Mouse (Mus musculus): ENCODE measurements around the gene Top3a.

Top3a gene

DNA sequence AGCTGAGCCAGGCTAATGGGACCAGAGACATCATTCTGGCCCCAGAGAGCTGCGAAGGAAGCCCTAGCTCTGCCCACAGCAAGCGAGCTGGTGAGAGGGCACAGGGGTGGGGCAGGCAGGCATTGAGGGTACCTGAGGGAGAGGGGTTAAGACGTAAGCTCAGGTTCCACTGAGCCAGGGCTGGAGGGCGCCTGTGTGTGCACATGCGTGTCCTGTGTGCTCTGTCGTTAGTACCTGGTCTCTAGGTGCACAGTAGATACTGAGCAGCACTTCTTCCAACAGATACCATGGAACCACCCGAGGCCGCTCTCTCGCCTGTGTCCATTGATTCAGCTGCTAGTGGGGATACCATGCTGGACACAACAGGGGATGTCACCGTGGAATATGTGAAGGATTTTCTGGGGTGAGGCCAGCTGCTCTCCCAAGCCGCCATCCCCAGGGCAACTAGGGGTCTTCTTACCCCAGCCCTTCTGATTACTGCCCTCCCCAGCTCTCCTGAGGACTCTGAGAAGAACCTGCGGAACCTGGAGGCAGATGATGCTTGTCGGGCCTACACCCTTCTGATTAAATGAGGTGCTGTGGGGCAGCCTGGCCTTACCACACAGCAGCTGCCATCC is 64.4 kb downstream of the Top3a start:
- peaks cover 65% of the 10 kb centered on the region for H3K4me1 ChIP-seq (replicated peaks; ENCODE audit: low read depth, low read length)
- H3K9me3 ChIP-seq (ENCODE audit: low read length) = no peaks in the 10 kb centered on the region
- no peaks in the 10 kb centered on the region for H3K27me3 ChIP-seq (ENCODE audit: insufficient read depth, low read length)
- TF ChIP-seq POU5F1 (IDR thresholded peaks at IDR 0.05; ENCODE audit: borderline replicate concordance, low read length) = no peak
- no peak for TF ChIP-seq CTCF (conservative IDR thresholded peaks at IDR 0.05; ENCODE audit: low read length)
- no peak for TF ChIP-seq NANOG (IDR thresholded peaks at IDR 0.05; ENCODE audit: borderline replicate concordance, low read length)
- peaks cover 99% of the 10 kb centered on the region for H3K36me3 ChIP-seq (ENCODE audit: insufficient read depth, low read length)
- H3K4me3 ChIP-seq (replicated peaks; ENCODE audit: low read length) = no peak overlapping the region

DNA sequence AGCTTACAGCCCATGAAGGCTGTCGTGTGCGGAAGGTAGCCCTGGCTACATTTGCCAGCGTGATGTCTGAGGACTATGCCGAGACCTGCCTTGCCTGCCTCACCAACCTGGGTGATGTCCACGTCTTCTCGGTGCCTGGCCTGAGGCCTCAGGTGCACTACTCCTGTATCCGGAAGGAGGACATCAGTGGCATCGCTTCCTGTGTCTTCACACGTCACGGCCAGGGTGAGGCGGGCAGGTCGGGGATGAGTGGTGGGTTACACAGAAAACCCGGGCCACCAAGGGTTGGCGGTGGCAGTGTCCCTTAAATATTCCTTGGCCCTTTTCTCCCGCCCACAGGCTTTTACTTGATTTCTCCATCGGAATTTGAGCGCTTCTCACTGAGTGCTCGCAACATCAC is 65.1 kb downstream of the Top3a start:
- no peaks in the 10 kb centered on the region for H3K27me3 ChIP-seq (ENCODE audit: insufficient read depth, low read length)
- no peaks in the 10 kb centered on the region for H3K9me3 ChIP-seq (ENCODE audit: low read length)
- TF ChIP-seq CTCF (conservative IDR thresholded peaks at IDR 0.05; ENCODE audit: low read length) = no peak
- TF ChIP-seq NANOG (IDR thresholded peaks at IDR 0.05; ENCODE audit: borderline replicate concordance, low read length) = no peak
- TF ChIP-seq POU5F1 (IDR thresholded peaks at IDR 0.05; ENCODE audit: borderline replicate concordance, low read length) = no peak
- H3K4me1 ChIP-seq (replicated peaks; ENCODE audit: low read depth, low read length) = peaks cover 72% of the 10 kb centered on the region
- H3K36me3 ChIP-seq (ENCODE audit: insufficient read depth, low read length) = peaks cover 100% of the 10 kb centered on the region
- H3K4me3 ChIP-seq (replicated peaks; ENCODE audit: low read length) = no peak overlapping the region

DNA sequence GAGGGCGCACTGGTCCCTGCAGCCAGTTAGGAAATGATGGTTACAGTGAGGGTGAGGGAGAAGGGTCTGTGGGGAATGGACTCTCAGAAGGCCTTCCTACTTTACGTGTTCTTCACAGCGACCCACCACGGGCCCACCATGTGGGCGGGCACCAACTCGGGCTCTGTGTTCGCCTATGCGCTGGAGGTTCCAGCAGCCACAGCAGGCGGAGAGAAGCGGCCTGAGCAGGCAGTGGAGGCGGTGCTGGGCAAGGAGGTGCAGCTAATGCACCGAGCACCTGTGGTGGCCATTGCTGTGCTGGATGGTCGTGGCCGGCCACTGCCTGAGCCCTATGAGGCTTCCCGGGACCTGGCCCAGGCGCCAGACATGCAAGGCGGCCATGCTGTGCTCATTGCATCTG is 65.9 kb downstream of the Top3a start:
- TF ChIP-seq CTCF (conservative IDR thresholded peaks at IDR 0.05; ENCODE audit: low read length) (no peak), POU5F1 (IDR thresholded peaks at IDR 0.05; ENCODE audit: borderline replicate concordance, low read length) (no peak), NANOG (IDR thresholded peaks at IDR 0.05; ENCODE audit: borderline replicate concordance, low read length) (no peak)
- Histone ChIP-seq H3K4me3 (replicated peaks; ENCODE audit: low read length) (peak overlapping the region; percentile 61), H3K27me3 (ENCODE audit: insufficient read depth, low read length) (no peaks in the 10 kb centered on the region), H3K4me1 (replicated peaks; ENCODE audit: low read depth, low read length) (peaks cover 75% of the 10 kb centered on the region), H3K9me3 (ENCODE audit: low read length) (no peaks in the 10 kb centered on the region), H3K36me3 (ENCODE audit: insufficient read depth, low read length) (peaks cover 100% of the 10 kb centered on the region)

DNA sequence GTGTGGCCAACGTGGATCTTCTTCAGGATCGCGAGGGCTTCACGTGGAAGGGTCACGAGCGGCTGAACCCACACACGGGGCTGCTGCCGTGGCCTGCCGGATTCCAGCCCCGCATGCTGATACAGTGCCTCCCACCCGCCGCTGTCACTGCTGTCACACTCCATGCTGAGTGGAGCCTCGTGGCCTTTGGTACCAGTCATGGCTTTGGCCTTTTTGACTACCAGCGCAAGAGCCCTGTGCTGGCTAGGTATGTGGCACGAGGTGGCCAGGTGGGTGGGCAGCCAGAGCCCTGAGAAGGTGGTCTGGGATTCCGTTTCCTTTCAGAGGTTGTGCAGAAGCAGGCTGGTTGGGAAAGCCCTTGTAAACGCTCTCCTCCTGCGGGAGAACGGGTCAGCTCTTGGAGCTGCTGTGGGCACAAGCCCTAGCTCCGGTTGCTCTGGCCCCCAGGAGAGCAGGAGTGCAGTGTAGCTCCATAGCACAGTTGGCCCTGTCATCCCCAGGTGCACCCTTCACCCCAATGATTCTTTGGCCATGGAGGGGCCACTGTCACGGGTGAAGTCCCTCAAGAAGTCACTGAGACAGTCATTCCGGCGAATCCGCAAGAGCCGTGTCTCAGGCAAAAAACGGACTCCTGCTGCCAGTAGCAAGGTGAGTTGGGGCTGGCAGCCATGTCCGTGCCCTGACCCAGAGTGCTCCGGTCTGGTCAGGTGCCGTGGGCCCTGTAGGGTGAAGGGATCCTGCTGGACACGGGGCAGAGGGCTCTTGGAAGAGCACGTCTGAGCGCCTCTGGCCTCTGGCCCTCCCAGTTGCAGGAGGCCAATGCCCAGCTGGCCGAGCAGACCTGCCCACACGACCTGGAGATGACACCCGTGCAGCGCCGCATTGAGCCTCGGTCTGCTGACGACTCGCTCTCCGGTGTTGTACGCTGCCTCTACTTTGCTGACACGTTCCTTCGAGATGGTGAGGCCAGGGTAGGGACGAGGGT is 67.4 kb downstream of the Top3a start:
- Histone ChIP-seq H3K4me1 (replicated peaks; ENCODE audit: low read depth, low read length) (peaks cover 80% of the 10 kb centered on the region), H3K9me3 (ENCODE audit: low read length) (no peaks in the 10 kb centered on the region), H3K36me3 (ENCODE audit: insufficient read depth, low read length) (peaks cover 100% of the 10 kb centered on the region), H3K27me3 (ENCODE audit: insufficient read depth, low read length) (no peaks in the 10 kb centered on the region), H3K4me3 (replicated peaks; ENCODE audit: low read length) (peak overlapping the region; percentile 20; the same call in 1 of the 2 replicates)
- no peak for TF ChIP-seq POU5F1 (IDR thresholded peaks at IDR 0.05; ENCODE audit: borderline replicate concordance, low read length)
- no peak for TF ChIP-seq NANOG (IDR thresholded peaks at IDR 0.05; ENCODE audit: borderline replicate concordance, low read length)
- no peak for TF ChIP-seq CTCF (conservative IDR thresholded peaks at IDR 0.05; ENCODE audit: low read length)

DNA sequence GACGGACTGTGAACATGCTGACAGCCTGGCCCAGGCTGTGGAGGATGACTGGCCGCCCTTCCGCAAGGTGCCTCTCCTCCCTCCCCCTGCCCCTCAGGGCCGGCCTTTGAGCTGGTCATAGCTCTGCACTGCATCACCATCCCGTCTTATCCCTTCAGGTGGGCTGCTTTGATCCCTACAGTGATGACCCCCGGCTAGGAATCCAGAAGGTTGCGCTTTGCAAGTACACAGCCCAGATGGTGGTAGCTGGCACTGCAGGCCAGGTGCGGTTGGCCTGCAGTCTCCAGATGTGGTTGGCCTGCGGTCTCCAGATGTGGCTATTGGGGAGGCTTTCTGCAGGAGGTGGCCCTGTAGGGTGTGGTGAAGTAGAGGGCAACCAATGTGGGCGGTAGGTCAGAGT is 68.5 kb downstream of the Top3a start:
- Histone ChIP-seq H3K27me3 (ENCODE audit: insufficient read depth, low read length) (no peaks in the 10 kb centered on the region), H3K36me3 (ENCODE audit: insufficient read depth, low read length) (peaks cover 100% of the 10 kb centered on the region), H3K4me1 (replicated peaks; ENCODE audit: low read depth, low read length) (peaks cover 78% of the 10 kb centered on the region), H3K9me3 (ENCODE audit: low read length) (no peaks in the 10 kb centered on the region), H3K4me3 (replicated peaks; ENCODE audit: low read length) (no peak overlapping the region)
- TF ChIP-seq CTCF (conservative IDR thresholded peaks at IDR 0.05; ENCODE audit: low read length) (no peak), NANOG (IDR thresholded peaks at IDR 0.05; ENCODE audit: borderline replicate concordance, low read length) (no peak), POU5F1 (IDR thresholded peaks at IDR 0.05; ENCODE audit: borderline replicate concordance, low read length) (no peak)

DNA sequence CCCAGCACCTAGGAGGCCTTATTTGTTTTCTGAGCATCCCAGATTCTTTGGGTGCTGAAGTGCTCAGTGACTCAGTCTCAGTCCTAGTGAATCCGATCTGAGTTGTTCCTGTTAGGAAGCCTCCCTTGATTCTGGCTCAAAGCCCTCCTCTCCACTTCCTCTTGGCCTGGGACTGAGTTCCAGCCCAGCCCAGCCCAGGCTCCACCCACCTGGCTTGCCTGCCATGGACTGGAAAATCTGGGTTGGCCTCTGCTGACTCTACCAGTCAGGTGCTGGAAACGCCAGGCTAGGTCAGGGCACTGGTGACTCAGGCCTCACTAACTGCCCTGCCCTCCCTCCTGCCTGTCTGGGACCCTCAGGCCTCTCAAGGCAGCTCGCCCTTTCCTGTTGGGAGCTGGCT is 69.5 kb downstream of the Top3a start:
- TF ChIP-seq POU5F1 (IDR thresholded peaks at IDR 0.05; ENCODE audit: borderline replicate concordance, low read length) = no peak
- no peak for TF ChIP-seq CTCF (conservative IDR thresholded peaks at IDR 0.05; ENCODE audit: low read length)
- TF ChIP-seq NANOG (IDR thresholded peaks at IDR 0.05; ENCODE audit: borderline replicate concordance, low read length) = no peak
- H3K9me3 ChIP-seq (ENCODE audit: low read length) = no peaks in the 10 kb centered on the region
- H3K4me1 ChIP-seq (replicated peaks; ENCODE audit: low read depth, low read length) = peaks cover 83% of the 10 kb centered on the region
- H3K4me3 ChIP-seq (replicated peaks; ENCODE audit: low read length) = no peak overlapping the region
- H3K36me3 ChIP-seq (ENCODE audit: insufficient read depth, low read length) = peaks cover 97% of the 10 kb centered on the region
- no peaks in the 10 kb centered on the region for H3K27me3 ChIP-seq (ENCODE audit: insufficient read depth, low read length)

DNA sequence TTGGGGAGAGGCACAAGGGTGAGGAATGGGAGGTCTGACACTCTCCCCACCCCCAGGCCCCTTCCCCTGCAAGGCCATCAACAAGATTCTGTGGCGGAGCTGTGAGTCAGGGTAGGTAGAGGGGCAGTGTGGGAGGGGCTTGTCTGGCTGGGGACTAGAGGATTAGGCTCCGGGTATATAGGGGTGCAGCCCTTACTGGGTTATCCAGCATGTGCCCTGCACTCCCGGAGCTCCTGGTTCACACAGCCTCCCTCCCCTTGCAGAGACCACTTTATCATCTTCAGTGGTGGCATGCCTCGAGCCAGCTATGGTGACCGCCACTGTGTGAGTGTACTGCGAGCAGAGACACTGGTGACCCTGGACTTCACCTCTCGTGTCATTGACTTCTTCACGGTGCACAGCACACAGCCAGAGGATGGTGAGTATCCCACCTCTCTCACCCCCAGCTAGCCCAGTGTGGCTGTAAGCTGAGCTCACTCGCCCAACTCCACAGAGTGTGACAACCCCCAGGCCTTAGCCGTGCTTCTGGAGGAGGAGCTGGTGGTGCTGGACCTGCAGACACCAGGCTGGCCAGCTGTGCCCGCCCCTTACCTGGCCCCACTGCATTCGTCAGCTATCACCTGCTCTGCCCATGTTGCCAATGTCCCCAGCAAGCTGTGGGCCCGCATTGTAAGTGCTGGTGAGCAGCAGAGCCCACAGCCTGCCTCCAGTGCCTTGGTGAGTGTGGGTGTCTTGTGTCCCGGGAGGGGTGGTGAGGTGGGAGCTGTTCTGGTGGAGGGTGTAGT is 70.3 kb downstream of the Top3a start:
- Histone ChIP-seq H3K27me3 (ENCODE audit: insufficient read depth, low read length) (no peaks in the 10 kb centered on the region), H3K4me3 (replicated peaks; ENCODE audit: low read length) (no peak overlapping the region), H3K9me3 (ENCODE audit: low read length) (no peaks in the 10 kb centered on the region), H3K4me1 (replicated peaks; ENCODE audit: low read depth, low read length) (peaks cover 83% of the 10 kb centered on the region), H3K36me3 (ENCODE audit: insufficient read depth, low read length) (peaks cover 97% of the 10 kb centered on the region)
- TF ChIP-seq NANOG (IDR thresholded peaks at IDR 0.05; ENCODE audit: borderline replicate concordance, low read length) (no peak), CTCF (conservative IDR thresholded peaks at IDR 0.05; ENCODE audit: low read length) (no peak), POU5F1 (IDR thresholded peaks at IDR 0.05; ENCODE audit: borderline replicate concordance, low read length) (no peak)

DNA sequence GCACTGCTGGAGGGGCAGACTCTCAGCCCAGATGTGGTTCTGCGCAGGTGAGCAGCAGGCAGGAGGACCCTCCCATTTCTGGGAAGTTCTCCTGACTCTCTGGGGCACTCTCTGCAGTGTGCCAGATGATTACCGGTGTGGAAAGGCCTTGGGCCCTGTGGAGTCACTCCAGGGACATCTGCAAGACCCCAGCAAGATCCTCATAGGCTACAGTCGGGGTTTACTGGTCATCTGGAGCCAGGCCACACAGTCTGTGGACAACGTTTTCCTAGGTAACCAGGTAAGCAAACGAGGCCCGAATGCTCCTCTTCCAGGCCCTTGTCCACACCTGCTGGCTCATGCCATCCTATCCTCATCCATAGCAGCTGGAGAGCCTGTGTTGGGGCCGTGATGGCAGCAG is 71.1 kb downstream of the Top3a start:
- Histone ChIP-seq H3K4me1 (replicated peaks; ENCODE audit: low read depth, low read length) (peaks cover 81% of the 10 kb centered on the region), H3K36me3 (ENCODE audit: insufficient read depth, low read length) (peaks cover 91% of the 10 kb centered on the region), H3K27me3 (ENCODE audit: insufficient read depth, low read length) (peaks cover 3% of the 10 kb centered on the region), H3K4me3 (replicated peaks; ENCODE audit: low read length) (no peak overlapping the region), H3K9me3 (ENCODE audit: low read length) (no peaks in the 10 kb centered on the region)
- TF ChIP-seq NANOG (IDR thresholded peaks at IDR 0.05; ENCODE audit: borderline replicate concordance, low read length) (no peak), POU5F1 (IDR thresholded peaks at IDR 0.05; ENCODE audit: borderline replicate concordance, low read length) (no peak), CTCF (conservative IDR thresholded peaks at IDR 0.05; ENCODE audit: low read length) (no peak)

Data from E14TG2a.4 (cell line).